Mouse (Mus musculus) layer of hippocampus, adult 9-10 months (tissue): ENCODE results near the gene Pnn.
"Not testable (repeated sequence)": the region's sequence is repeated elsewhere in the genome, so short reads cannot be mapped to it uniquely, and the experiment has no call there.

Source experiments
- DNase-seq: peaks from one replicate; pipeline ENCODE4 v3.0.0; 2022; ENCODE audit warnings: low spot score

Pnn gene

GRCm38 (mm10) chr12:59066448-59067077, at the start of gene Pnn:
Gene Pnn (plus strand): TSS chr12:59066884.
- peak; percentile 94 for DNase-seq

GRCm38 (mm10) chr12:59017970-59018369, 48.7 kb upstream of the Pnn start:
- no peak for DNase-seq

GRCm38 (mm10) chr12:59019891-59020290, 46.8 kb upstream of the Pnn start:
- no peak for DNase-seq

- DNase-seq = no peak
Observed at GRCm38 (mm10) chr12:59021306-59021705, 45.4 kb upstream of the Pnn start.

GRCm38 (mm10) chr12:59032101-59032500, 34.6 kb upstream of the Pnn start:
- no peak for DNase-seq

GRCm38 (mm10) chr12:59039162-59039970, 27.3 kb upstream of the Pnn start:
- DNase-seq = no peak

- DNase-seq = no peak
Observed at GRCm38 (mm10) chr12:59039971-59040844, 26.5 kb upstream of the Pnn start.

- no peak for DNase-seq
Observed at GRCm38 (mm10) chr12:59040851-59041250, 25.8 kb upstream of the Pnn start.

GRCm38 (mm10) chr12:59052470-59052869, 14.2 kb upstream of the Pnn start:
- no peak for DNase-seq

- DNase-seq = no peak
Observed at GRCm38 (mm10) chr12:59053166-59053565, 13.5 kb upstream of the Pnn start.

GRCm38 (mm10) chr12:59053976-59054375, 12.7 kb upstream of the Pnn start:
- no peak for DNase-seq

- no peak for DNase-seq
Observed at GRCm38 (mm10) chr12:59055196-59055850, 11.4 kb upstream of the Pnn start.

GRCm38 (mm10) chr12:59056222-59056621, 10.5 kb upstream of the Pnn start:
- no peak for DNase-seq

GRCm38 (mm10) chr12:59058242-59058641, 8.4 kb upstream of the Pnn start:
- not testable (repeated sequence) for DNase-seq

- no peak for DNase-seq
Observed at GRCm38 (mm10) chr12:59060322-59060721, 6.4 kb upstream of the Pnn start.

- DNase-seq = peak; percentile 48
Observed at GRCm38 (mm10) chr12:59060993-59061595, 5.6 kb upstream of the Pnn start, which contains the start of gene Trappc6b. Gene Trappc6b (minus strand): TSS chr12:59061472.

- DNase-seq = no peak
Observed at GRCm38 (mm10) chr12:59064837-59065236, 1.8 kb upstream of the Pnn start.

- no peak for DNase-seq
Observed at GRCm38 (mm10) chr12:59065776-59066175, 908 bp upstream of the Pnn start.

- no peak for DNase-seq
Observed at GRCm38 (mm10) chr12:59067095-59067494, 411 bp downstream of the Pnn start.

- DNase-seq = no peak
Observed at GRCm38 (mm10) chr12:59068791-59069190, 2.1 kb downstream of the Pnn start.

GRCm38 (mm10) chr12:59072286-59072685, 5.6 kb downstream of the Pnn start:
- no peak for DNase-seq
